8 mouse cellular contexts compared by ENCODE assay signal in genomic region chr11:72207204-72207833, GRCm38 (mm10). TPM values are rescaled to one million over a fixed set of nuclear protein-coding genes. Genes with fewer than 3 reads are reported as not detected.
DNase-seq lines count a peak whose midpoint lies in the region; ATAC-seq and TF ChIP-seq lines count a peak whose summit lies in the region.

4933427D14Rik (minus strand) TSS chr11:72207459.
Txndc17 (plus strand) TSS chr11:72207547.

- TF ChIP-seq CTCF in cerebellum, adult 2 months (IDR thresholded peaks at IDR 0.05; ENCODE audit: borderline replicate concordance, insufficient read depth, low read depth, low read length), result no peak
- no peak for TF ChIP-seq CTCF in forebrain, postnatal 0 days (IDR thresholded peaks at IDR 0.05; ENCODE audit: low read depth)
- no peak for TF ChIP-seq CTCF in layer of hippocampus, adult 2 months (conservative IDR thresholded peaks at IDR 0.05)
- TF ChIP-seq CTCF in lung, embryonic 14.5 days (IDR thresholded peaks at IDR 0.05; ENCODE audit: low read depth), result no peak

- peak; percentile 89 for ATAC-seq in forebrain, postnatal 0 days
- ATAC-seq in lung, embryonic 14.5 days (ENCODE audit: insufficient read depth), result peak; percentile 97
- peak; percentile 76 for ATAC-seq in neutrophil, adult 5-6 weeks (ENCODE audit: extremely low read depth, insufficient number of reproducible peaks, low FRiP score, poor library complexity, severe bottlenecking)

- no peaks in the 10 kb centered on the region for H3K9me3 ChIP-seq in forebrain, postnatal 0 days (ENCODE audit: low read length)
- no peaks in the 10 kb centered on the region for H3K9me3 ChIP-seq in lung, embryonic 14.5 days (ENCODE audit: low read depth, low read length)

- peaks cover 28% of the 10 kb centered on the region for H3K4me1 ChIP-seq in cerebellum, adult 2 months (ENCODE audit: control insufficient read depth, insufficient read depth, low read length)
- peaks cover 13% of the 10 kb centered on the region for H3K4me1 ChIP-seq in forebrain, postnatal 0 days (ENCODE audit: insufficient read depth)
- H3K4me1 ChIP-seq in lung, embryonic 14.5 days (ENCODE audit: insufficient read depth), result no peaks in the 10 kb centered on the region

- under 1% methylated on average over 42 of the region's 42 CpGs for WGBS in cerebellum, adult 2 months
- under 1% methylated on average over 42 of the region's 42 CpGs for WGBS in forebrain, postnatal 0 days
- under 1% methylated on average over 39 of the region's 42 CpGs for WGBS in lung, embryonic 14.5 days

- H3K27me3 ChIP-seq in cerebellum, adult 2 months (ENCODE audit: control insufficient read depth, insufficient read depth, low read length), result no peaks in the 10 kb centered on the region
- no peaks in the 10 kb centered on the region for H3K27me3 ChIP-seq in forebrain, postnatal 0 days (ENCODE audit: insufficient read depth, low read length)
- H3K27me3 ChIP-seq in lung, embryonic 14.5 days (ENCODE audit: insufficient read depth, low read length), result no peaks in the 10 kb centered on the region

- H3K36me3 ChIP-seq in forebrain, postnatal 0 days (ENCODE audit: insufficient read depth), result peaks cover 23% of the 10 kb centered on the region
- H3K36me3 ChIP-seq in lung, embryonic 14.5 days (ENCODE audit: insufficient read depth), result peaks cover 31% of the 10 kb centered on the region

- DNase-seq in MEL-GATA-1-ER (ENCODE audit: extremely low read depth, low read depth), result peak; percentile 82
- DNase-seq in cerebellum, adult 2 months, result peak; percentile 88 to 89
- DNase-seq in forebrain, postnatal 0 days, result peak; percentile 86
- DNase-seq in heart, postnatal 4 days, result peak; percentile 88
- peak; percentile 85 to 87 for DNase-seq in layer of hippocampus, adult 2 months (ENCODE audit: low spot score in 2 of 2)
- peak; percentile 92 for DNase-seq in lung, embryonic 14.5 days
- DNase-seq in testis, postnatal 14 days (ENCODE audit: low spot score), result peak; percentile 91

- H3K4me3 ChIP-seq in cerebellum, adult 2 months (replicated peaks; ENCODE audit: insufficient read depth, low read depth, low read length), result peak within 1 kb of the TSS; percentile 75
- H3K4me3 ChIP-seq in forebrain, postnatal 0 days (ENCODE audit: low read depth, low read length), result peak within 1 kb of the TSS; percentile 77
- peak within 1 kb of the TSS; percentile 92 for H3K4me3 ChIP-seq in layer of hippocampus, adult 2 months
- peak within 1 kb of the TSS; percentile 67 for H3K4me3 ChIP-seq in lung, embryonic 14.5 days (ENCODE audit: low read depth, low read length)

- peak within 1 kb of the TSS; percentile 80 for H3K9ac ChIP-seq in forebrain, postnatal 0 days
- peak within 1 kb of the TSS; percentile 78 for H3K9ac ChIP-seq in lung, embryonic 14.5 days

- peak within 1 kb of the TSS; percentile 83 for H3K4me2 ChIP-seq in forebrain, postnatal 0 days (ENCODE audit: low read depth)
- peak within 1 kb of the TSS; percentile 91 for H3K4me2 ChIP-seq in lung, embryonic 14.5 days

- H3K27ac ChIP-seq in cerebellum, adult 2 months (ENCODE audit: insufficient read depth, low read length), result peak within 1 kb of the TSS; percentile 44; the same call in 1 of the 2 replicates
- H3K27ac ChIP-seq in forebrain, postnatal 0 days (ENCODE audit: low read depth, low read length), result peak within 1 kb of the TSS; percentile 80
- peak within 1 kb of the TSS; percentile 92 for H3K27ac ChIP-seq in layer of hippocampus, adult 2 months
- H3K27ac ChIP-seq in lung, embryonic 14.5 days (ENCODE audit: low read depth), result peak within 1 kb of the TSS; percentile 63

- TF ChIP-seq POLR2A in cerebellum, adult 2 months (IDR thresholded peaks at IDR 0.05; ENCODE audit: borderline replicate concordance, insufficient read depth, low read length), result peak; percentile 68

RNA-seq across cellular contexts. Expression of gene 4933427D14Rik, which starts in this region (rescaled TPM):
- polyA plus RNA-seq in cerebellum, adult 2 months (2012; rRNA removed), result 19.4 and 19.8 TPM in 2 replicates
- total RNA-seq in forebrain, postnatal 0 days (2014; rRNA removed), result 23.2 and 28.0 TPM in 2 replicates
- 11.1 TPM in 2 replicates for polyA plus RNA-seq in forebrain, postnatal 0 days (2015; fragmentation: Nextera tagmentation; extraction: Ambion mirVana)
- 1 to 10 TPM; 6.0 to 7.4 TPM for total RNA-seq in heart, postnatal 4 days (2021)
- total RNA-seq in layer of hippocampus, adult 2 months (2021), result 10 to 100 TPM; 28.9 to 31.1 TPM
- 14.3 and 18.3 TPM in 2 replicates for polyA plus RNA-seq in lung, embryonic 14.5 days (2014; fragmentation: Nextera tagmentation; extraction: Ambion mirVana)
- total RNA-seq in neutrophil, adult 5-6 weeks (2017), result 19.3 and 25.4 TPM in 2 replicates

RNA-seq across cellular contexts. Expression of gene Txndc17, which starts in this region (rescaled TPM):
- polyA plus RNA-seq in cerebellum, adult 2 months (2012; rRNA removed), result 51.4 and 62.2 TPM in 2 replicates
- 61.3 and 78.8 TPM in 2 replicates for total RNA-seq in forebrain, postnatal 0 days (2014; rRNA removed)
- polyA plus RNA-seq in forebrain, postnatal 0 days (2015; fragmentation: Nextera tagmentation; extraction: Ambion mirVana), result 114 and 134 TPM in 2 replicates
- total RNA-seq in heart, postnatal 4 days (2021), result 10 to 100 TPM; 47.4 to 48.7 TPM
- 10 to 100 TPM; 30.8 to 31.1 TPM for total RNA-seq in layer of hippocampus, adult 2 months (2021)
- 182 and 190 TPM in 2 replicates for polyA plus RNA-seq in lung, embryonic 14.5 days (2014; fragmentation: Nextera tagmentation; extraction: Ambion mirVana)
- total RNA-seq in neutrophil, adult 5-6 weeks (2017), result 26.3 and 28.5 TPM in 2 replicates

Comparison
In these comparisons a context has a peak if more than half of its experiments do, and no peak if none do; other contexts are left out.
1. Peak in every context shown above with its lines: DNase-seq, ATAC-seq, H3K4me3 ChIP-seq and H3K27ac ChIP-seq.